Comparison of ENCODE assay signal across 7 mouse cellular contexts in genomic region chr9:44407752-44408097, GRCm38 (mm10). TPM values are rescaled to one million over a fixed set of nuclear protein-coding genes. Genes with fewer than 3 reads are reported as not detected.
DNase-seq lines count a peak whose midpoint lies in the region; ATAC-seq lines count a peak whose summit lies in the region.

No protein-coding gene starts in this region.

- H3K9me3 ChIP-seq in megakaryocyte, embryonic 14.5 days = no peaks in the 10 kb centered on the region
- no peaks in the 10 kb centered on the region for H3K9me3 ChIP-seq in limb, embryonic 13.5 days
- H3K9me3 ChIP-seq in stomach, embryonic 15.5 days = no peaks in the 10 kb centered on the region

- peaks cover 64% of the 10 kb centered on the region for H3K4me1 ChIP-seq in megakaryocyte, embryonic 14.5 days
- peaks cover 18% of the 10 kb centered on the region for H3K4me1 ChIP-seq in limb, embryonic 13.5 days
- H3K4me1 ChIP-seq in stomach, embryonic 15.5 days = 0 out of 2 replicates have a peak, but pooled peaks cover 3% of the 10 kb centered on the region

- peak overlapping the region; percentile 81 for H3K4me2 ChIP-seq in limb, embryonic 13.5 days (replicated peaks)
- H3K4me2 ChIP-seq in stomach, embryonic 15.5 days = peak overlapping the region; percentile 63

- ATAC-seq in megakaryocyte, adult 5-6 weeks (ENCODE audit: poor library complexity, severe bottlenecking) = no peak
- ATAC-seq in erythroid progenitor cell, adult 5-6 weeks (replicated peaks; ENCODE audit: low FRiP score, poor library complexity, severe bottlenecking) = peak; percentile 48
- ATAC-seq in limb, embryonic 13.5 days (ENCODE audit: low FRiP score, low read depth) = peak; percentile 20; the same call in 1 of the 2 replicates
- ATAC-seq in stomach, embryonic 15.5 days (ENCODE audit: insufficient read depth, low FRiP score, low read depth) = no peak
- ATAC-seq in megakaryocyte progenitor cell, adult 5-6 weeks (replicated peaks; ENCODE audit: poor library complexity) = no peak

- H3K9ac ChIP-seq in limb, embryonic 13.5 days = peak overlapping the region; percentile 91
- peak overlapping the region; percentile 76 for H3K9ac ChIP-seq in stomach, embryonic 15.5 days

- no peaks in the 10 kb centered on the region for H3K27me3 ChIP-seq in megakaryocyte, embryonic 14.5 days (replicated peaks)
- no peaks in the 10 kb centered on the region for H3K27me3 ChIP-seq in limb, embryonic 13.5 days
- no peaks in the 10 kb centered on the region for H3K27me3 ChIP-seq in stomach, embryonic 15.5 days (replicated peaks)

- peak overlapping the region; percentile 96 for H3K27ac ChIP-seq in limb, embryonic 13.5 days
- H3K27ac ChIP-seq in stomach, embryonic 15.5 days = peak overlapping the region; percentile 97

- DNase-seq in cerebellum, adult 11 months = no peak

- H3K4me3 ChIP-seq in megakaryocyte, embryonic 14.5 days (replicated peaks) = peak overlapping the region; percentile 99
- peak overlapping the region; percentile 85 for H3K4me3 ChIP-seq in limb, embryonic 13.5 days
- H3K4me3 ChIP-seq in stomach, embryonic 15.5 days (replicated peaks) = peak overlapping the region; percentile 93

- H3K36me3 ChIP-seq in megakaryocyte, embryonic 14.5 days (replicated peaks; ENCODE audit: low read length) = peaks cover 71% of the 10 kb centered on the region
- peaks cover 66% of the 10 kb centered on the region for H3K36me3 ChIP-seq in limb, embryonic 13.5 days
- peaks cover 43% of the 10 kb centered on the region for H3K36me3 ChIP-seq in stomach, embryonic 15.5 days

- WGBS in limb, embryonic 13.5 days = under 1% methylated on average over 24 of the region's 24 CpGs
- WGBS in stomach, embryonic 15.5 days = under 1% methylated on average over 24 of the region's 24 CpGs

RNA-seq across cellular contexts. Expression of gene Trappc4, which starts 0.3 kb away (rescaled TPM):
- polyA plus RNA-seq in megakaryocyte, embryonic 14.5 days (2012; ENCODE audit: insufficient read depth, low replicate concordance) = 10.0 and 29.6 TPM in 2 replicates
- 91.3 and 95.4 TPM in 2 replicates for total RNA-seq in megakaryocyte, adult 5-6 weeks (2015)
- 24.1 and 32.5 TPM in 2 replicates for total RNA-seq in megakaryocyte, adult 5-6 weeks (2017)
- 19.5 and 34.8 TPM in 2 replicates for total RNA-seq in erythroid progenitor cell, adult 5-6 weeks (2015; ENCODE audit: low replicate concordance)
- total RNA-seq in erythroid progenitor cell, adult 5-6 weeks (2017; ENCODE audit: low replicate concordance) = 5.8 and 52.0 TPM in 2 replicates
- polyA plus RNA-seq in limb, embryonic 13.5 days (2015; fragmentation: Nextera tagmentation; extraction: Ambion mirVana) = 160 and 165 TPM in 2 replicates
- polyA plus RNA-seq in stomach, embryonic 15.5 days (2015; fragmentation: Nextera tagmentation; extraction: Ambion mirVana) = 115 and 125 TPM in 2 replicates
- total RNA-seq in megakaryocyte progenitor cell, adult 5-6 weeks (2015) = 88.4 and 90.5 TPM in 2 replicates
- 25.6 and 26.0 TPM in 2 replicates for total RNA-seq in megakaryocyte progenitor cell, adult 5-6 weeks (2017)

RNA-seq across cellular contexts. Expression of gene Rps25, which starts 0.8 kb away (rescaled TPM):
- 33.9 and 149 TPM in 2 replicates for polyA plus RNA-seq in megakaryocyte, embryonic 14.5 days (2012; ENCODE audit: insufficient read depth, low replicate concordance)
- 2,100 and 2,121 TPM in 2 replicates for total RNA-seq in megakaryocyte, adult 5-6 weeks (2015)
- total RNA-seq in megakaryocyte, adult 5-6 weeks (2017) = 1,309 and 1,413 TPM in 2 replicates
- total RNA-seq in erythroid progenitor cell, adult 5-6 weeks (2015; ENCODE audit: low replicate concordance) = 682 and 851 TPM in 2 replicates
- total RNA-seq in erythroid progenitor cell, adult 5-6 weeks (2017; ENCODE audit: low replicate concordance) = 327 and 425 TPM in 2 replicates
- polyA plus RNA-seq in limb, embryonic 13.5 days (2015; fragmentation: Nextera tagmentation; extraction: Ambion mirVana) = 1,961 and 2,001 TPM in 2 replicates
- 1,740 and 2,121 TPM in 2 replicates for polyA plus RNA-seq in stomach, embryonic 15.5 days (2015; fragmentation: Nextera tagmentation; extraction: Ambion mirVana)
- 3,273 and 3,407 TPM in 2 replicates for total RNA-seq in megakaryocyte progenitor cell, adult 5-6 weeks (2015)
- 2,047 and 2,155 TPM in 2 replicates for total RNA-seq in megakaryocyte progenitor cell, adult 5-6 weeks (2017)

RNA-seq across cellular contexts. Expression of gene Ccdc84, which starts 10.6 kb away (rescaled TPM):
- polyA plus RNA-seq in megakaryocyte, embryonic 14.5 days (2012; ENCODE audit: insufficient read depth, low replicate concordance) = 11.9 and 19.2 TPM in 2 replicates
- total RNA-seq in megakaryocyte, adult 5-6 weeks (2015) = 24.5 TPM in 2 replicates
- total RNA-seq in megakaryocyte, adult 5-6 weeks (2017) = 19.8 and 27.1 TPM in 2 replicates
- total RNA-seq in erythroid progenitor cell, adult 5-6 weeks (2015; ENCODE audit: low replicate concordance) = 32.1 and 61.2 TPM in 2 replicates
- total RNA-seq in erythroid progenitor cell, adult 5-6 weeks (2017; ENCODE audit: low replicate concordance) = 25.3 and 25.9 TPM in 2 replicates
- 32.2 and 35.5 TPM in 2 replicates for polyA plus RNA-seq in limb, embryonic 13.5 days (2015; fragmentation: Nextera tagmentation; extraction: Ambion mirVana)
- 27.4 and 27.9 TPM in 2 replicates for polyA plus RNA-seq in stomach, embryonic 15.5 days (2015; fragmentation: Nextera tagmentation; extraction: Ambion mirVana)
- 28.0 and 33.1 TPM in 2 replicates for total RNA-seq in megakaryocyte progenitor cell, adult 5-6 weeks (2015)
- 26.4 and 26.7 TPM in 2 replicates for total RNA-seq in megakaryocyte progenitor cell, adult 5-6 weeks (2017)

RNA-seq across cellular contexts. Expression of gene Slc37a4, which starts 11.1 kb away (rescaled TPM):
- 10.2 and 10.4 TPM in 2 replicates for polyA plus RNA-seq in megakaryocyte, embryonic 14.5 days (2012; ENCODE audit: insufficient read depth, low replicate concordance)
- 19.7 and 23.5 TPM in 2 replicates for total RNA-seq in megakaryocyte, adult 5-6 weeks (2015)
- total RNA-seq in megakaryocyte, adult 5-6 weeks (2017) = 14.8 and 28.3 TPM in 2 replicates
- 0.72 and 5.0 TPM in 2 replicates for total RNA-seq in erythroid progenitor cell, adult 5-6 weeks (2015; ENCODE audit: low replicate concordance)
- total RNA-seq in erythroid progenitor cell, adult 5-6 weeks (2017; ENCODE audit: low replicate concordance) = 9.1 and 16.1 TPM in 2 replicates
- 11.1 and 11.5 TPM in 2 replicates for polyA plus RNA-seq in limb, embryonic 13.5 days (2015; fragmentation: Nextera tagmentation; extraction: Ambion mirVana)
- polyA plus RNA-seq in stomach, embryonic 15.5 days (2015; fragmentation: Nextera tagmentation; extraction: Ambion mirVana) = 31.1 and 34.1 TPM in 2 replicates
- total RNA-seq in megakaryocyte progenitor cell, adult 5-6 weeks (2015) = 28.8 and 30.6 TPM in 2 replicates
- total RNA-seq in megakaryocyte progenitor cell, adult 5-6 weeks (2017) = 24.9 and 40.9 TPM in 2 replicates

RNA-seq across cellular contexts. Expression of gene Hyou1, which starts 28.4 kb away (rescaled TPM):
- 14.1 and 28.1 TPM in 2 replicates for polyA plus RNA-seq in megakaryocyte, embryonic 14.5 days (2012; ENCODE audit: insufficient read depth, low replicate concordance)
- total RNA-seq in megakaryocyte, adult 5-6 weeks (2015) = 27.2 and 29.7 TPM in 2 replicates
- 48.3 and 49.7 TPM in 2 replicates for total RNA-seq in megakaryocyte, adult 5-6 weeks (2017)
- total RNA-seq in erythroid progenitor cell, adult 5-6 weeks (2015; ENCODE audit: low replicate concordance) = 15.1 and 40.0 TPM in 2 replicates
- total RNA-seq in erythroid progenitor cell, adult 5-6 weeks (2017; ENCODE audit: low replicate concordance) = 25.1 and 34.4 TPM in 2 replicates
- 30.9 and 36.8 TPM in 2 replicates for polyA plus RNA-seq in limb, embryonic 13.5 days (2015; fragmentation: Nextera tagmentation; extraction: Ambion mirVana)
- 30.6 and 36.2 TPM in 2 replicates for polyA plus RNA-seq in stomach, embryonic 15.5 days (2015; fragmentation: Nextera tagmentation; extraction: Ambion mirVana)
- total RNA-seq in megakaryocyte progenitor cell, adult 5-6 weeks (2015) = 90.9 and 104 TPM in 2 replicates
- total RNA-seq in megakaryocyte progenitor cell, adult 5-6 weeks (2017) = 172 and 175 TPM in 2 replicates

Comparison
In these comparisons a context has a peak if more than half of its experiments do, and no peak if none do; other contexts are left out.
1. ATAC-seq: peak in erythroid progenitor cell, adult 5-6 weeks (single experiment) and limb, embryonic 13.5 days (single experiment); none in megakaryocyte, adult 5-6 weeks (single experiment), stomach, embryonic 15.5 days (single experiment) and megakaryocyte progenitor cell, adult 5-6 weeks (single experiment).
2. Peak in every context shown above with its lines, with median percentiles within 50 percentile points of each other: H3K4me3 ChIP-seq.